Mouse (Mus musculus) neutrophil, adult 83 days (primary cell): ENCODE results near the gene Txlng. TPM values are rescaled to one million over a fixed set of nuclear protein-coding genes. Genes with fewer than 3 reads are reported as not detected.

Experiments used
- total RNA-seq, 2 experiments: library from RNA; stranded (reverse); gene quantifications; one replicate each; pipeline ENCODE4 v1.2.4; 2023

Gene Txlng
- 1 to 10 TPM; 9.2 to 9.5 TPM for total RNA-seq

GRCm38 (mm10) chrX:162829203-162829708 is at the start of gene Txlng:
Gene Txlng (minus strand): TSS chrX:162829454.

GRCm38 (mm10) chrX:162760115-162760942 is 68.9 kb downstream of the Txlng start, which contains the start of gene Rbbp7:
Gene Rbbp7 (plus strand): TSS chrX:162760402.

Other genes starting within 250 kb of the Txlng start
- gene Reps2, start 185.8 kb downstream of the Txlng start, total RNA-seq = 1 to 10 TPM; 2.5 to 4.2 TPM
- 10 to 100 TPM; 57.1 to 63.5 TPM for gene Rbbp7, start 69.1 kb downstream of the Txlng start, total RNA-seq
- 10 to 100 TPM; 30.5 to 34.1 TPM for gene Syap1, start 59.0 kb upstream of the Txlng start, total RNA-seq
- 10 to 100 TPM; 78.7 to 98.3 TPM for gene Ctps2, start 71.8 kb upstream of the Txlng start, total RNA-seq
- gene S100g, start 135.1 kb upstream of the Txlng start, total RNA-seq = not detected